Mouse (Mus musculus) left cerebral cortex, postnatal 36 days (tissue): ENCODE data around the gene Dhx57. TPM values are rescaled to one million over a fixed set of nuclear protein-coding genes. Genes with fewer than 3 reads are reported as not detected.
A peak's percentile ranks its signal among the peaks of the same experiment; 100 is the strongest.
"Not testable (repeated sequence)": the region's sequence is repeated elsewhere in the genome, so short reads cannot be mapped to it uniquely, and the experiment has no call there.

Experiments used
- DNase-seq, 2 experiments: peaks; one replicate each; pipeline ENCODE4 v3.0.0; 2021 to 2022; ENCODE audit warnings: low spot score in 2 of 2, mixed read lengths in 1 of 2
- intact Hi-C: fragments of 180-260 bp; cut with DNase I; formaldehyde crosslinking; loops from one replicate; pipeline ENCODE4 v1.15.1; 2025
- total RNA-seq, 2 experiments: library from RNA; stranded (reverse); gene quantifications; 2 replicates each; pipeline ENCODE4 v1.2.3; 2021

Dhx57 gene
- total RNA-seq: 10 to 100 TPM; 35.8 to 46.1 TPM

- DNase-seq: peak; percentile 97
- intact Hi-C loops: loop anchor here (2.0 to 5.0 kb wide), 3 partner anchors 42 to 271 kb away; partner anchors contain the start of gene Gm10190
Observed at GRCm38 (mm10) chr17:80290074-80290657, at the start of gene Dhx57, which contains the start of gene Morn2. Dhx57 (minus strand) TSS chr17:80290476. Morn2 (plus strand) TSS chr17:80290203.

- intact Hi-C loops: loop anchor here (5.0 kb wide), 1 partner anchor 40 kb away; the partner anchor contains the start of genes Dhx57 and Morn2
- DNase-seq: no peak
Observed at GRCm38 (mm10) chr17:80332386-80332785, 42.1 kb upstream of the Dhx57 start.

- DNase-seq: no peak
- intact Hi-C loops: no loop called here
Observed at GRCm38 (mm10) chr17:80326431-80326830, 36.2 kb upstream of the Dhx57 start.

- no peak for DNase-seq
- intact Hi-C loops: no loop called here
Observed at GRCm38 (mm10) chr17:80325456-80325855, 35.2 kb upstream of the Dhx57 start.

GRCm38 (mm10) chr17:80324521-80324920 is 34.2 kb upstream of the Dhx57 start:
- intact Hi-C loops: no loop called here
- DNase-seq: no peak

GRCm38 (mm10) chr17:80323658-80324057 is 33.4 kb upstream of the Dhx57 start:
- intact Hi-C loops: no loop called here
- DNase-seq: no peak

- intact Hi-C loops: no loop called here
- no peak for DNase-seq
Observed at GRCm38 (mm10) chr17:80323015-80323414, 32.7 kb upstream of the Dhx57 start.

GRCm38 (mm10) chr17:80322228-80322627 is 32.0 kb upstream of the Dhx57 start:
- intact Hi-C loops: no loop called here
- no peak for DNase-seq

GRCm38 (mm10) chr17:80312405-80312804 is 22.1 kb upstream of the Dhx57 start:
- DNase-seq: no peak
- intact Hi-C loops: no loop called here

GRCm38 (mm10) chr17:80311761-80312160 is 21.5 kb upstream of the Dhx57 start:
- intact Hi-C loops: no loop called here
- no peak for DNase-seq

GRCm38 (mm10) chr17:80307251-80307650 is 17.0 kb upstream of the Dhx57 start, which contains the start of gene Arhgef33:
Arhgef33 (plus strand) TSS chr17:80307407.
- intact Hi-C loops: no loop called here
- DNase-seq: no peak

GRCm38 (mm10) chr17:80298844-80299243 is 8.6 kb upstream of the Dhx57 start:
- no peak for DNase-seq
- intact Hi-C loops: no loop called here

- intact Hi-C loops: no loop called here
- no peak for DNase-seq
Observed at GRCm38 (mm10) chr17:80295258-80295657, 5.0 kb upstream of the Dhx57 start.

GRCm38 (mm10) chr17:80291148-80291547 is 872 bp upstream of the Dhx57 start:
- DNase-seq: no peak
- intact Hi-C loops: loop anchor here (2.0 to 5.0 kb wide), 3 partner anchors 41 to 270 kb away; partner anchors contain the start of gene Gm10190

- no peak for DNase-seq
- intact Hi-C loops: loop anchor here (2.0 to 5.0 kb wide), 4 partner anchors 43 to 271 kb away; partner anchors contain the start of gene Gm10190
Observed at GRCm38 (mm10) chr17:80289280-80290073, 799 bp downstream of the Dhx57 start.

GRCm38 (mm10) chr17:80288012-80288411 is 2.3 kb downstream of the Dhx57 start:
- DNase-seq: no peak
- intact Hi-C loops: loop anchor here (2.0 kb wide), 1 partner anchor 195 kb away; no protein-coding TSS in a partner anchor

- intact Hi-C loops: no loop called here
- no peak for DNase-seq
Observed at GRCm38 (mm10) chr17:80284446-80284845, 5.8 kb downstream of the Dhx57 start.

- no peak for DNase-seq
Observed at GRCm38 (mm10) chr17:80279340-80280070, 10.8 kb downstream of the Dhx57 start.

GRCm38 (mm10) chr17:80278255-80278654 is 12.0 kb downstream of the Dhx57 start:
- no peak for DNase-seq
- intact Hi-C loops: no loop called here

More at GRCm38 (mm10) chr17:80279340-80280070, 10.8 kb downstream of the Dhx57 start:
- intact Hi-C loops: no loop called here

GRCm38 (mm10) chr17:80270622-80271021 is 19.7 kb downstream of the Dhx57 start:
- DNase-seq, intact Hi-C loops: not testable (repeated sequence)
